Mouse (Mus musculus): ENCODE data around the gene Srr.
A peak's percentile ranks its signal among the peaks of the same experiment; 100 is the strongest.

The Srr gene

DNA sequence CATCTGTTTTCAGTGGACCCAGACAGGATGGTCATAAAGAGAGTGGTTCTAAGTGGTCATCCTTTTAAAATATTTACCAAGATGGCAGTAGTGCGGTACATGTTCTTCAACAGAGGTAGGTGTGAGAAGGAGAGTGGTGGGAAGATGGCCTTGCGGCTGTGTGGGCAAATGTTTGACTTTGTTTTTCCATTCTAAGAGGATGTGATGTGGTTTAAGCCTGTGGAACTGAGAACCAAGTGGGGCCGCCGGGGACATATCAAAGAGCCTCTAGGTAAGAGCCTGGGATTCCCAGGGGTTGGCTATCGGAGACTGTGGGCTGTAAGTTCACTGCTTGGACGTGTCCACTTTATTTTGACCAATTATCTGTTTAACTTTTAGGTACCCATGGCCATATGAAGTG lies 17.9 kb downstream of the Srr start:
- DNase-seq (ENCODE audit: low spot score), result no peak

- DNase-seq (ENCODE audit: low spot score), result no peak
These were observed 23.3 kb downstream of the Srr start for GRCm38 (mm10) chr11:74902416-74902815.

DNA sequence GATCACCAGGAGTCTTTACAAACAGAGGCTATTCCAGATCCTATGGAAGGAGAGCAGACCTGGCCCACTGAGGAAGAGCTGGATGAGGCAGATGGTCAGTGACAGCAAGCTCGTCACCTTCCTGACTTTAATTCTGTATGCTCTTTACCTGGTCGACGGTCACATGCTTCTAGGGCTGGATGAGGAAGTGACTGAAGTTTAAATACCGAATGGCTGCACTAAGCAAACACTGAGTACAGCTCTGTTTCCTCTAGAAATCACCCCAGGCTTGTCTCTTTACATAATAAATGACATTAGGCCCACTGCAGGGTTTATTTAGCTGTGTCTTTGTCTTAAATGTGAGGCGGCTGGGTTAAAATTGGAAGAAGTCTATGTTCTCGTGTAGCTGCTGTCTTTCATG lies 24.2 kb downstream of the Srr start:
- no peak for DNase-seq (ENCODE audit: low spot score)

- DNase-seq (ENCODE audit: low spot score), result no peak
These were observed 27.3 kb downstream of the Srr start for GRCm38 (mm10) chr11:74898517-74898827.

GRCm38 (mm10) chr11:74897678-74898516 lies 27.9 kb downstream of the Srr start, which contains the start of gene Tsr1:
Gene Tsr1 (plus strand): TSS chr11:74898071.
- peak; percentile 95 for DNase-seq (ENCODE audit: low spot score)

GRCm38 (mm10) chr11:74896901-74897677 lies 28.7 kb downstream of the Srr start, which contains the start of gene Sgsm2:
Gene Sgsm2 (minus strand): TSS chr11:74897060.
- DNase-seq (ENCODE audit: low spot score), result peak; percentile 81

- peak; percentile 46 for DNase-seq (ENCODE audit: low spot score)
These were observed 29.5 kb downstream of the Srr start for GRCm38 (mm10) chr11:74895980-74896900.

DNA sequence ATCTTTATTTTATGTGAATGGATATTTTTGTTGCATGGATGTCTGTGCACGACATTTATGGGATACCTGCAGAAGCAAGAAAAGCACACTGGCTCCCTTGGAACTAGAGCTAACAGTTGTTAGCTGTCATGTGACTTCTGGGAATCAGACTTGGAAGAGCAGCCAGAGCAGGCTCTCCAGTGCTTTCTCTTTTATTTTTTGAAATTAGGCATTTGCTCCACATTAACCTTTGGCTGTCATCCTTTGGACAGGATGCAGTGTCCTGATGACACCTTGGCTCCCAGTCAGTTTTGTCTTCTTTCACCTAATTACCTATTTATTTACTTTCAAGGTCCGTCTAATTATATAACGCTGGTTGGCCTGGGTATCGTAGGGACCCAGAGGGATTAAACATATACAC lies 31.1 kb downstream of the Srr start:
- no peak for DNase-seq (ENCODE audit: low spot score)

DNA sequence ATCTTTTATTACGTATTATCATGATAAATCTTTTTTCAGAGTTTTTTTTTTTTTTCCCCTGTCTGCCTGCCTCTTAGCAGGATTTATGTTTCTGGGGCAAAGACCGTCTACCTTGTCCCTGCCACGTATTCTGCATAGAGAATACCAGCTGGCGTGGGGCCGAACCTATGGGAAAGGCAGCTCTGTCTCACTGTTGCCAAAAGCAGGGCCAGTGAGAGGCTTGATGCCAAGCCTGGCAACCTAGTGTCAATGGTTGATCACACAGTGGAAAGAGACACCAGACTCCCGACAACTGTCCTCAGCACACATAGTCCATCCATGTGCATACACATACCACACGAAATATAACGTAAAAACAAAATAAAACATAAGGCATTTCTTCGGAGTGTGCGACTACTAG lies 42.6 kb downstream of the Srr start:
- no peak for DNase-seq (ENCODE audit: low spot score)

DNA sequence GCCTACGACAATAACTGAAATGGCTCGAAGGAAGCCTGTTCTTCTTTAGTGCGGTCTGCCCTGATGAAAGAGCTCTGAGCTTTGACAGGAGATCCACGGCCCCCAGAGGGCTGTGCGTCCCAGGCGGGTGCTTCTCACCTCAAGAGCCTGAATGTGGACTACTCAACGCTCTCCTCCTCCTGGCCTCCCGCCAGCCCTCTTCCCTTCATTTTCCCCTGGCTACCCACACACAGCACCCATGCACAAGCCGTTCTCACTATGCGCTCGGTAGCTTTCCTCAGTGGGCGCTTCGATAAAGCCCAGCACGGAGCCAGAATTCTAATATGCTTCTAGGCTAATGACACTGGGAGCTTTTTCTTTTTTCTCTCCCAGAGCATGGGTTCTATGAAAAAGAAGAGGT lies 43.8 kb downstream of the Srr start:
- DNase-seq (ENCODE audit: low spot score), result no peak

DNA sequence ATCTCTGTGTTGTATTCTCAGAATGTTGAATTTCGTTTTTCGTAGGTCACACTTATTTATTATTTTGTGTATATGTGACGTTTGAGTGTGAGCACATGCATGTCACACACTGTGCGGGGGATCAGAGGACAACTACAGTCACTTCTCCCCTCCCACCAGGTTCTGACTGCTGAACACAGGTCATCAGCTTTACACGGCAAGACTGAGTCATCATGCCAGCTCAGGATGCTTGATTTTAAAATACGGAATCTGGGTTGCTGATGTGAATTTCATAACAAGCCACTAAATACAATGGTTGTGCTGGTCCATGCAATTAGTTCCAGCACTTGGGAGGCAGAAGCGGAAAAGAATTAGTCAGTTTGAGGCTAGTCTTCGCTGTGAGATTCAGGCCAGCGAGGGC lies 44.7 kb downstream of the Srr start:
- no peak for DNase-seq (ENCODE audit: low spot score)

DNA sequence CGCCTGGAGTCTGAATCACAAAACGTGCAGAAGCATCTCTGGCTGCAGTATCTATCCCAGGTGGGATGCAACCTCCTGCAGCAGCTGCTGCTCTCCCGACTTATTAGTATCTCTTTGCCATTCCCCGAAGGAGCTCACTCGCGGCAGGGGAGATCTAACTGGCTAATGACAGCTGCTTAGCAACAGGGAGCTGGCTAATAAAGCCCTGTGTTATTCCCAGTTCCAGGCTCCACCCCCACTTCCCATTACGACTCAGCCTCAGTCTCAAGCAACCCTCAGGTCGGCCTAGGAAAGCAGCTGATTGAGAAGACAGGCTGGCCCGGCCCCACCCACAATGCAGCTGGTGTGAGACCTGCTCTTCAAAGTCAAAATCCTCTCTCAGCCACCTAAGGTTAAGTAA lies 48.9 kb downstream of the Srr start:
- DNase-seq (ENCODE audit: low spot score), result peak; percentile 82

GRCm38 (mm10) chr11:74874630-74875029 lies 51.1 kb downstream of the Srr start:
- DNase-seq (ENCODE audit: low spot score), result no peak

- no peak for DNase-seq (ENCODE audit: low spot score)
These were observed 54.6 kb downstream of the Srr start for GRCm38 (mm10) chr11:74870991-74871622.

- no peak for DNase-seq (ENCODE audit: low spot score)
These were observed 55.2 kb downstream of the Srr start for GRCm38 (mm10) chr11:74870544-74870943.

DNA sequence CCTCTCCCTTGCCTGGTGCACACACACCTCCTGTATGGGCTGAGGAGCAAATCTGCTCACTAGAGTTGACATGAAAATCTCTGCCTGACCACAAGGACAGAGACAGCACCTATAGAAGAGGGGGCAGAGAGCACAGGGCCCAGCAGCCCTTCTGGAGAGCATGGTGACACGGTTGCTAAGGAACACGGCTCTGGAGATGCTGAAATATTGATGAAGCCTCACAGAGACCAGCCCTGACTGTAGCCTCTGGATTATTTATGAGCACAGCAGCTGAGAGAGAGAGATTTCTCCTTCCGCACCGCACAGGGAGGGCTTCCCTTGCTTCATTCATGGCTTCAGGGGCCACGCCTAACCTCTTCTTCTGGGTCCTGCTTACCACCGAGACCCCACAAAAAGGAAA lies 56.1 kb downstream of the Srr start:
- DNase-seq (ENCODE audit: low spot score), result no peak

- DNase-seq (ENCODE audit: low spot score), result no peak
These were observed 57.5 kb downstream of the Srr start for GRCm38 (mm10) chr11:74868046-74868760.

- no peak for DNase-seq (ENCODE audit: low spot score)
These were observed 58.6 kb downstream of the Srr start for GRCm38 (mm10) chr11:74867181-74867580.

- no peak for DNase-seq (ENCODE audit: low spot score)
These were observed 59.1 kb downstream of the Srr start for GRCm38 (mm10) chr11:74866640-74867039.

DNA sequence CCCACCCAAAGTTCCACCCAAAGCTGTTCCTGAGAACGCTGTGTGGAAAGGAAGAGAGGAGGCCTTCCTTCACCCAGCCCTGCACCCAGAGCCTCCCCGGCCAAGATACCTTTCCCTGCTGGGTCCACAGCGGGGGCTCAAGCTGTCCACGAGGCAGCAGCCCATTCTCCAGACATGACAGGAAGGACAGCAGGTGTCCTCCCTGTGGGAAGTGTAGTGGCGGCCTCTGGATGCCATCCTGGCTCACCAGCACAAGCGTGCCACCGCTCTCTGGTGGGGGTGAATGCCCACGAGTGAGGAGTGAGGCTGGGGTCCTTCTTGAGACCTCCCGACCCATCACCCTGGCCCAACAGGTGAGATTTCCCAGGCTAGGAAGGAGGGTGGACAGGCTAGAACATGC lies 60.5 kb downstream of the Srr start:
- no peak for DNase-seq (ENCODE audit: low spot score)

DNA sequence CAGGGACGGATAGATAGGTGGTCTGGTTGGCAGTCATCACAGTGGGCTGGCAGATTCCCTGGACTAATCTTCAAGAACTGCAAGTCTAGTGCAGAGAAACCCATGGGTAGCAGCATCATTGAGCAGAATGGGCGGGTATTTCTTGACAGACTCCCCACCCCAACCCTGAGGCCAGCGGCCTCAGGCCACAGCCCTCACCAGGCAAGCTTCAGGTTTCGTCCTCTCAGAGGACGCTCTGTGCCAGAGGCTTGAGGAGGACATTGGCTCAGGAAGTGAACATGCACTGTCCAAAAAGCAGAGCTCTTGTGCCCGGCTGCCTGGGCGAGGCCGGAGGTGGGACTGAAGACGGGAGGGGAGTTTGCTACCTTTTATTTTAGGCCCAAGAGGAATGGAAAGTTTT lies 61.3 kb downstream of the Srr start:
- no peak for DNase-seq (ENCODE audit: low spot score)

Measured in embryo, embryonic 10.5 days (tissue).